Mouse (Mus musculus) ovary, postnatal 14 days (tissue): ENCODE data around the gene Klk1.

Experiments used
- DNase-seq: peaks from one replicate; pipeline ENCODE4 v3.0.0; 2022; ENCODE audit warnings: low spot score

The Klk1 gene

DNA sequence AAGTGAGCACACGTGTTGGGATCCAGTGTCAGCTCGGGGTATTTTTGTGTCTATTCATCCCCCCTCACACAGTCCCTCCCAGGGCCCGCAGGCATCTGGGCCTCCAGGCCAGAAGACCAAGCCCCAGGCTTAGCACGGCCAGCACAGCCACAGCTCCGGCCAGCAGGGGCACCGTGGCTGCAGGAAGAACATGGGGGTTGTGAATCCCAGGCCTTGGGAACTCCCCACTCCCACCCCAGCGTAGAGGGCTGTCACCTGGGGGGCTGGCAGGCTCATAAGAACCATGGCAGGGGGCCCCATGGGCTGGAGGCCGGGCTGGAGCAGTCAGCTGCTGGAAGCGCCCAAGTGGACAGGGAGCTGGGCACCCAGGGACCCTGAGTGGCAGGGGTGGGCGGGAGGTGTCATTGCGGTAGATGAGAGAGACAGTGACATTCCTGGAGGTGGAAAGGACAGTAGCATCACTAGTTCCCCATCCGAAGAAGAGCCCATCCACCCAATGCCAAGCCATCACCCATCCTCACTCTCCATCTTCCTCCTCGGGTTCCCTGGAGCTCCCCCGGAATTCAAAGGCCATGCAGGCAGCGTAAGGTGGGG lies 28.0 kb downstream of the Klk1 start:
- no peak for DNase-seq

GRCm38 (mm10) chr7:44254930-44255329 lies 29.8 kb downstream of the Klk1 start:
- no peak for DNase-seq

DNA sequence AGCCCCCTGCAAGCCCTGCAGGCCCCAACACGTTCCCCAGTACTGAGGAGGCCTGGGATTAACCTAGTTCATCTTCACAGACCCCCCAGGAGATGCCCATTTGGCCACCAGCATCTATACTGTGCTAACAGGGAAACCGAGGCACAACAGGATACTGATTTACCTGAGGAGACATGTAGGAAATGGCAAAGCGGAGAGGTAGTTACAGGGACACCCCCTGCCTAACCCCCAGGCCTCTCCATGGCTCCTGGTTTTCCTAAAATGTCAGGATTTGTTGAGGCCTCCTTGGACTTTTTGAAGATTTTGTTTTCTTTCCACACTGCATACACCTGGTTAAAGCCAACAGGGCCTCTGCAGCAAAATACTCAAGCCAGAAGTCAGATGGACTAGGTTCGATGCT lies 32.1 kb downstream of the Klk1 start, which contains the start of gene Acp4:
Acp4 (minus strand) TSS at position 101 of the 400 bp plus-strand sequence.
- no peak for DNase-seq

DNA sequence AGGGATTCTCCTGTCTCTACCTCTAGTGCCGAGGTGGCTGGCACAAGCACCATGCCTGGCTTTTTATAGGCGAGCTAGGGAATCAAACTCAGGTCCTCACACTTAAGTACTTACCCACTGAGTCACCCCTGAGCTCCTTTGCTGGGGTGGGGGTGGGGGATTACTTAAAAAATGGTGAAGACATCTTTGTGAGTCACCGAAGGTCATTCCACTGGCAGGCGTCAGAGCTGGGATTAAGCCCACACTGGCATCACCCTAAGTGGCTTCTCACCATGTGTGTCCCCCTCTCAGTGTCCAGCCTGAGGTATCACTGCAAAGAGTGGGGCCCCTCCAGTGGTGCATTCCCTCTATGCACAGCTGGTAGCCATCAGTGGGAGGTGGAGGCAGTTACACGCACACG lies 35.2 kb downstream of the Klk1 start:
- DNase-seq = no peak

- no peak for DNase-seq
Observed at GRCm38 (mm10) chr7:44261147-44261546, 36.0 kb downstream of the Klk1 start, which contains the start of gene Gm15517. Gm15517 (plus strand) TSS chr7:44261447.

GRCm38 (mm10) chr7:44262791-44263643 lies 37.9 kb downstream of the Klk1 start:
- peak; percentile 96 for DNase-seq

- DNase-seq = no peak
Observed at GRCm38 (mm10) chr7:44268117-44268516, 43.0 kb downstream of the Klk1 start.

GRCm38 (mm10) chr7:44269397-44269796 lies 44.2 kb downstream of the Klk1 start:
- no peak for DNase-seq

DNA sequence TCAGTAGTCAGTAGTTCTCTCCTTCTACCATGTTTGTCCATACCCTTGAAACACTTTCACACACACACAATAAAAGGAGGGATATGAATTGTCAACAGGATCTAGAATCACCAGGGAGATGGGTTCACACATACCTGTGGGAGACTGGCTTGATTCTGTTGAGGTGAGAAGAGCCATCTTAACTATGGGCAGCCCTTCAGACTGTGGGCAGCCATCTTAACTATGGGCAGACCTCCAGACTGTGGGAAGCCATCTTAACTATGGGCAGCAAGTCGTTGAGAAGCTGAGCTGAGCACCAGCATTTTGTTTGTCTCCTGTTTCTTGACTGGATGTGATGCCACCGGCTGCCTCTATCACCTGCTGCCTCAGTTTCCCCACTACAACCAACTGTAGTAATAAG lies 46.1 kb downstream of the Klk1 start:
- no peak for DNase-seq

- DNase-seq = no peak
Observed at GRCm38 (mm10) chr7:44272546-44272945, 47.4 kb downstream of the Klk1 start.

- no peak for DNase-seq
Observed at GRCm38 (mm10) chr7:44273446-44273845, 48.3 kb downstream of the Klk1 start.

- DNase-seq = no peak
Observed at GRCm38 (mm10) chr7:44274096-44274495, 48.9 kb downstream of the Klk1 start.

DNA sequence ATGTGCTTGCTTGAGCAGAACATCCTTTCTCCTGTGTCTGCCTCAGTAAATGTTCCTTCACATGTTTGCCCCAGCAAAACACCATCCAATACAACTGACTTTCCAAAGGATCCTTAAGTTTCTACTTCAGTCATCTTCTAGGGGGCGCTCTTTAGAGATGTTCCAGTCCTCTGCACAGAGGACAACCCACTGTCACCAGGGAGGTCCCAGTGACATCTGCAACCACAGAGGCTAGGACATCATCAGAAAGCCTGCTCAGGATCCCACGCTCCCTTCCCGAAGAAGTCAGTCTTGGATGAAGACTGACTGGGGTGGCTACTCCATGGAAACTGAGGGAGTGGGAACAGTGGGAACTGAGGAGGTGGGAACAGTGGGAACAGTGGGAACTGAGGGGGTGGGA lies 50.4 kb downstream of the Klk1 start:
- no peak for DNase-seq

DNA sequence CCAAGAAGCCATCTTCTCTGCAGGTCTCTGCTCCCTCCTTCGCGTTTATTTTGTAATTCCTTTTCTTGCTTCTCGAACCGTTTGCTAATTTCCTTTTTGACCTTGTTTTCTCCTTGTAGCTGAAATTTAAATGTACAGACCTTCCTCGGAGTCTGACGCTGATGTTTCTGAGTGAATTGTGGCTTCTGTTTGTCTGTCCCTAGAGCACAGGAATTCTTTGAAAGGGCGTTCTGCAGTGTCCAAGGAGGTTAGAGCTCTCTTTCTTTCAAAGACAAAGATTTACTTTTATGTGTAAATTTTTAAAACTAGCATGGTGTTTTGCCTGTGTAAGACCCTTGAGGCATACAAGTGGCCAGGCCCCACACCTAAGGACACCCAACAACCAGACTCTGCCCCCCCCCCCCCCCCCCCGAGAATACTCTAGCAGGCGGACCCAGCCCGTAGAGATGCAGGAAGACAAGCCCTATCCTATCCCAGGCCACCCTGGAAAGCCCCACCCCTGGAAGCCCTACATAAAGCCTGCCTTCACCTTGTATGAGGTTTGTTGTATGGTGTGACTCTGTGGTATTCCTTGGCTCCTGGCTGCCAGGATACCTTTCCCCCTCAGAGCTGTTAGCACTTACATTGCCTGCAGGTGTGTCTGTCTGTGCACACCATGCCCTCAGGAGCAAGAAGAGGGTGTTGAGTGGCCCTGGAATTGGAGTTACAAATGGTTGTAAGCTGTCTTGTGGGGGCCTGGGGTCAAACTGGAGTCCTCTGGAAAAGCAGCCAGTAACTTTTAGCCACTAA lies 51.5 kb downstream of the Klk1 start:
- no peak for DNase-seq

GRCm38 (mm10) chr7:44277250-44277622 lies 52.1 kb downstream of the Klk1 start:
- no peak for DNase-seq
